Mouse (Mus musculus) E14TG2a.4 (cell line): ENCODE data around the gene Lyst.

ENCODE experiments used
- H3K27me3 ChIP-seq: 2 replicates; pipeline ENCODE4 v1.6.1; 2014; ENCODE audit warnings: low read length, control low read depth; ENCODE audit not compliant: insufficient read depth
- H3K36me3 ChIP-seq: 2 replicates; pipeline ENCODE4 v1.6.1; 2014; ENCODE audit warnings: low read length, control low read depth; ENCODE audit not compliant: insufficient read depth
- H3K4me1 ChIP-seq: replicated peaks from 2 replicates; pipeline ENCODE4 v1.6.1; 2014; ENCODE audit warnings: low read depth, low read length, control low read depth
- H3K4me3 ChIP-seq: replicated peaks from 2 replicates; pipeline ENCODE4 v1.5.1; 2014; ENCODE audit warnings: mild to moderate bottlenecking, low read length
- H3K9me3 ChIP-seq: 2 replicates; pipeline ENCODE4 v1.6.1; 2014; ENCODE audit warnings: low read length, control low read depth
- CTCF ChIP-seq: conservative IDR thresholded peaks from 2 replicates; pipeline ENCODE4 v1.5.1; 2014; ENCODE audit warnings: low read length
- NANOG ChIP-seq: IDR thresholded peaks from 2 replicates; pipeline ENCODE4 v1.6.1; 2014; ENCODE audit warnings: borderline replicate concordance, low read length, mixed read lengths
- POU5F1 ChIP-seq: IDR thresholded peaks from 2 replicates; pipeline ENCODE4 v1.6.1; 2014; ENCODE audit warnings: low read length, borderline replicate concordance

Gene Lyst

GRCm38 (mm10) chr13:13555196-13555595 lies 35.0 kb upstream of the Lyst start:
- H3K36me3 ChIP-seq: no peaks in the 10 kb centered on the region
- no peaks in the 10 kb centered on the region for H3K27me3 ChIP-seq

GRCm38 (mm10) chr13:13557001-13557743 lies 33.0 kb upstream of the Lyst start:
- H3K4me1 ChIP-seq: no peaks in the 10 kb centered on the region
- TF ChIP-seq POU5F1 (no peak), CTCF (no peak), NANOG (no peak)
- H3K36me3 ChIP-seq: no peaks in the 10 kb centered on the region
- no peaks in the 10 kb centered on the region for H3K27me3 ChIP-seq
- no peak overlapping the region for H3K4me3 ChIP-seq
- H3K9me3 ChIP-seq: no peaks in the 10 kb centered on the region

More at GRCm38 (mm10) chr13:13555196-13555595, 35.0 kb upstream of the Lyst start:
- H3K4me3 ChIP-seq: no peak overlapping the region
- TF ChIP-seq POU5F1: no peak
- TF ChIP-seq CTCF: no peak
- no peak for TF ChIP-seq NANOG
- H3K4me1 ChIP-seq: no peaks in the 10 kb centered on the region
- no peaks in the 10 kb centered on the region for H3K9me3 ChIP-seq

- no peak overlapping the region for H3K4me3 ChIP-seq
- no peaks in the 10 kb centered on the region for H3K9me3 ChIP-seq
- H3K27me3 ChIP-seq: no peaks in the 10 kb centered on the region
- H3K4me1 ChIP-seq: no peaks in the 10 kb centered on the region
- TF ChIP-seq NANOG (no peak), POU5F1 (no peak), CTCF (no peak)
- no peaks in the 10 kb centered on the region for H3K36me3 ChIP-seq
These were observed 31.9 kb upstream of the Lyst start for GRCm38 (mm10) chr13:13558251-13558650.

- Histone ChIP-seq H3K4me3 (no peak overlapping the region), H3K4me1 (no peaks in the 10 kb centered on the region), H3K36me3 (no peaks in the 10 kb centered on the region), H3K9me3 (no peaks in the 10 kb centered on the region), H3K27me3 (no peaks in the 10 kb centered on the region)
- TF ChIP-seq POU5F1: no peak
- TF ChIP-seq NANOG: no peak
- no peak for TF ChIP-seq CTCF
These were observed 31.3 kb upstream of the Lyst start for GRCm38 (mm10) chr13:13558900-13559299.

GRCm38 (mm10) chr13:13562571-13562970 lies 27.6 kb upstream of the Lyst start:
- Histone ChIP-seq H3K4me3 (no peak overlapping the region), H3K36me3 (no peaks in the 10 kb centered on the region), H3K9me3 (no peaks in the 10 kb centered on the region), H3K27me3 (no peaks in the 10 kb centered on the region), H3K4me1 (no peaks in the 10 kb centered on the region)
- TF ChIP-seq POU5F1 (no peak), NANOG (no peak), CTCF (no peak)

GRCm38 (mm10) chr13:13564116-13564515 lies 26.1 kb upstream of the Lyst start:
- H3K36me3 ChIP-seq: no peaks in the 10 kb centered on the region
- no peaks in the 10 kb centered on the region for H3K4me1 ChIP-seq
- H3K9me3 ChIP-seq: no peaks in the 10 kb centered on the region
- H3K27me3 ChIP-seq: no peaks in the 10 kb centered on the region
- H3K4me3 ChIP-seq: no peak overlapping the region
- no peak for TF ChIP-seq CTCF
- TF ChIP-seq POU5F1: no peak
- TF ChIP-seq NANOG: no peak

- Histone ChIP-seq H3K4me1 (no peaks in the 10 kb centered on the region), H3K9me3 (no peaks in the 10 kb centered on the region), H3K36me3 (no peaks in the 10 kb centered on the region), H3K27me3 (no peaks in the 10 kb centered on the region), H3K4me3 (no peak overlapping the region)
- TF ChIP-seq CTCF: no peak
- TF ChIP-seq NANOG: no peak
- TF ChIP-seq POU5F1: no peak
These were observed 25.7 kb upstream of the Lyst start for GRCm38 (mm10) chr13:13564541-13564940.

- H3K4me1 ChIP-seq: no peaks in the 10 kb centered on the region
- H3K9me3 ChIP-seq: no peaks in the 10 kb centered on the region
- no peak overlapping the region for H3K4me3 ChIP-seq
- H3K27me3 ChIP-seq: no peaks in the 10 kb centered on the region
- H3K36me3 ChIP-seq: no peaks in the 10 kb centered on the region
- TF ChIP-seq NANOG (no peak), POU5F1 (no peak), CTCF (no peak)
These were observed 22.6 kb upstream of the Lyst start for GRCm38 (mm10) chr13:13567640-13568039.

GRCm38 (mm10) chr13:13568824-13569223 lies 21.4 kb upstream of the Lyst start:
- no peak overlapping the region for H3K4me3 ChIP-seq
- no peaks in the 10 kb centered on the region for H3K4me1 ChIP-seq
- H3K9me3 ChIP-seq: no peaks in the 10 kb centered on the region
- TF ChIP-seq POU5F1 (no peak), NANOG (no peak), CTCF (no peak)
- 0 out of 2 replicates have a peak, but pooled peaks cover 2% of the 10 kb centered on the region for H3K27me3 ChIP-seq
- H3K36me3 ChIP-seq: no peaks in the 10 kb centered on the region
